Mouse (Mus musculus) spleen, adult 2 months (tissue): ENCODE measurements around the gene Ccl24.

Source experiments
- CTCF ChIP-seq: fragments of 200-500 bp; IDR thresholded peaks from 2 replicates; pipeline ENCODE4 v1.5.1; 2011; ENCODE audit warnings: mild to moderate bottlenecking, inconsistent platforms; ENCODE audit not compliant: insufficient read depth, insufficient read length, insufficient replicate concordance; ENCODE audit errors: extremely low read depth
- POLR2A ChIP-seq: fragments of 200-500 bp; IDR thresholded peaks from 2 replicates; pipeline ENCODE4 v1.6.1; 2011; ENCODE audit warnings: low read depth, low read length, inconsistent platforms

- TF ChIP-seq POLR2A (no peak), CTCF (no peak)
These were observed 47.7 kb upstream of the Ccl24 start for GRCm38 (mm10) chr5:135620526-135620925.
